Mouse (Mus musculus) cerebellum, postnatal 4 days (tissue): ENCODE measurements around the gene Fgfr2.

Experiments
- DNase-seq, 2 experiments: peaks; one replicate each; pipeline ENCODE4 v3.0.0; 2022; ENCODE audit warnings: low spot score in 2 of 2, mixed read lengths in 1 of 2

Fgfr2 gene

GRCm38 (mm10) chr7:132776338-132777111 lies 346.6 kb downstream of the Fgfr2 start:
- DNase-seq = no peak

- DNase-seq = no peak
These were observed 347.2 kb downstream of the Fgfr2 start for GRCm38 (mm10) chr7:132775922-132776321.

- no peak for DNase-seq
These were observed 347.8 kb downstream of the Fgfr2 start for GRCm38 (mm10) chr7:132775333-132775732.

GRCm38 (mm10) chr7:132773011-132773705 lies 350.0 kb downstream of the Fgfr2 start:
- no peak for DNase-seq

GRCm38 (mm10) chr7:132772440-132772839 lies 350.7 kb downstream of the Fgfr2 start:
- DNase-seq = no peak

- DNase-seq = no peak
These were observed 354.4 kb downstream of the Fgfr2 start for GRCm38 (mm10) chr7:132768498-132769344.

- DNase-seq = no peak
These were observed 355.2 kb downstream of the Fgfr2 start for GRCm38 (mm10) chr7:132767999-132768370.

GRCm38 (mm10) chr7:132767233-132767998 lies 355.7 kb downstream of the Fgfr2 start:
- no peak for DNase-seq

- DNase-seq = no peak
These were observed 356.8 kb downstream of the Fgfr2 start for GRCm38 (mm10) chr7:132766235-132766871.

- DNase-seq = no peak
These were observed 357.4 kb downstream of the Fgfr2 start for GRCm38 (mm10) chr7:132765629-132766186.

GRCm38 (mm10) chr7:132764896-132765491 lies 358.2 kb downstream of the Fgfr2 start:
- DNase-seq = no peak

GRCm38 (mm10) chr7:132764314-132764713 lies 358.8 kb downstream of the Fgfr2 start:
- DNase-seq = no peak

- DNase-seq = no peak
These were observed 359.2 kb downstream of the Fgfr2 start for GRCm38 (mm10) chr7:132763911-132764310.

- DNase-seq = no peak
These were observed 359.8 kb downstream of the Fgfr2 start for GRCm38 (mm10) chr7:132763351-132763750.

- no peak for DNase-seq
These were observed 361.7 kb downstream of the Fgfr2 start for GRCm38 (mm10) chr7:132761409-132761808.

- no peak for DNase-seq
These were observed 362.5 kb downstream of the Fgfr2 start for GRCm38 (mm10) chr7:132760589-132761180.

- DNase-seq = peak in 1 of 2 experiments; percentile 58
These were observed 363.2 kb downstream of the Fgfr2 start for GRCm38 (mm10) chr7:132759926-132760325.

GRCm38 (mm10) chr7:132759405-132759891 lies 363.7 kb downstream of the Fgfr2 start:
- peak in 1 of 2 experiments; percentile 68 for DNase-seq

- no peak for DNase-seq
These were observed 364.3 kb downstream of the Fgfr2 start for GRCm38 (mm10) chr7:132758875-132759274.

GRCm38 (mm10) chr7:132756325-132756724 lies 366.8 kb downstream of the Fgfr2 start:
- no peak for DNase-seq
